Mouse (Mus musculus) 416B (cell line): ENCODE results near the gene Fam166a.
"Not testable (repeated sequence)": the region's sequence is repeated elsewhere in the genome, so short reads cannot be mapped to it uniquely, and the experiment has no call there.

Experiments
- DNase-seq: peaks from one replicate; pipeline ENCODE4 v3.0.0; 2011; ENCODE audit warnings: low read depth

The Fam166a gene

DNA sequence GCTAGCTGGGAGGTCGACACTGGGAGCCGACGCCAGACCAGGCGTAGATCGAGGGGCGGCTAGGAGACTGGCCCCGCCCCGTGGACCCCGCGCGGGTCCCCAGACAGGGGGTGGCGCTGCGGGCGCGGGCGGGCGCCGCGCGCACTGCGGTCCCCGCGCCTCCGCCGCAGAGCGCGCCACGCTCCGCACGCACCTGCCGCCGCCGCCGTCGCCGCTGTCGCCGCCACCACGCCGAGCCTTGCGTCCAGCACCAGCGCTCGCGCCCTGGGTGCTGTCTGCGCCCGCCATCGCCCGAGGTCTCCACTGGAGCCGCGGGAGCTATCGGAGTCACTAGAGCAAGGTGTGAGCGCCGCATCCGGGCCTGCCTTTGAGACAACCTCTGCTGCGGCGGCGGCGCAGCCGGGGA is 23.6 kb downstream of the Fam166a start, which contains the start of the genes Rnf208 and Cysrt1:
Rnf208 (plus strand) TSS at position 155 of the 406 bp plus-strand sequence.
Cysrt1 (minus strand) TSS at position 352 of the 406 bp plus-strand sequence.
- DNase-seq, result no peak

DNA sequence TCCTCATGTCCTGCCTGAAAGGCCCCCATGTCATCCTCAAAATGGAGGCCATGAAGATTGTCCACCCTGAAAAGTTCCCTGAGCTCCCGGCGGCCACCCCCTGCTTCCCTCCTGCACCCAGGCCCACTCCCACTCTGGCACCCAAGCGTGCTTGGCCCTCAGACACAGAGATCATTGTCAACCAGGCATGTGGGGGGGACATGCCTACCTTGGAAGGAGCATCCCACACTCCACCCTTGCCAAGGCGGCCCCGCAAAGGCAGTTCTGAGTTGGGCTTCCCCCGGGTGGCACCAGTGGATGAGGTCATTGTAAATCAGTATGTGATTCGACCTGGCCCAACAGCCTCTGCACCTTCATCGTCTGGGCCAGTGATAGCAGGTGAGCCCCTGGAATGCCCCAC is 24.8 kb downstream of the Fam166a start:
- DNase-seq, result no peak

DNA sequence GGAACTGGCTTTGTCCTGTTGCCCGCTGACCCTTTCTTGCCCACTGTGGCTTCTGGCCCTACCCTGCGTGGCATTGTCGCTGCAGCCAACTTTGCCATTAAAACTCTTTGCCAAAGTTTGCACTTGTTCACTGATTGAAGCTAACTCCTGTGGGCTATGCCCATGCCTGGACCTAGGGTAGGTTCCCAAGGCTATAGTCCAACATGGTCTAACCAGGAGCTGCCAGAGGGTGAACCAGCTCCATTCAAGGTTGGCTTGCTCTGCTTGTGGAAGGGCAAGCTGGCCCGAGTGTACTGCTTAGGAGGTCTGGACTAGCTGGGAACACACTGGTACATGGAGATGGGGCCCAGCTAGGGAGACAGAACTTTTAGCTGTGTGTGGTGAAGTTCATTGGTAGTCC is 25.6 kb downstream of the Fam166a start:
- no peak for DNase-seq

DNA sequence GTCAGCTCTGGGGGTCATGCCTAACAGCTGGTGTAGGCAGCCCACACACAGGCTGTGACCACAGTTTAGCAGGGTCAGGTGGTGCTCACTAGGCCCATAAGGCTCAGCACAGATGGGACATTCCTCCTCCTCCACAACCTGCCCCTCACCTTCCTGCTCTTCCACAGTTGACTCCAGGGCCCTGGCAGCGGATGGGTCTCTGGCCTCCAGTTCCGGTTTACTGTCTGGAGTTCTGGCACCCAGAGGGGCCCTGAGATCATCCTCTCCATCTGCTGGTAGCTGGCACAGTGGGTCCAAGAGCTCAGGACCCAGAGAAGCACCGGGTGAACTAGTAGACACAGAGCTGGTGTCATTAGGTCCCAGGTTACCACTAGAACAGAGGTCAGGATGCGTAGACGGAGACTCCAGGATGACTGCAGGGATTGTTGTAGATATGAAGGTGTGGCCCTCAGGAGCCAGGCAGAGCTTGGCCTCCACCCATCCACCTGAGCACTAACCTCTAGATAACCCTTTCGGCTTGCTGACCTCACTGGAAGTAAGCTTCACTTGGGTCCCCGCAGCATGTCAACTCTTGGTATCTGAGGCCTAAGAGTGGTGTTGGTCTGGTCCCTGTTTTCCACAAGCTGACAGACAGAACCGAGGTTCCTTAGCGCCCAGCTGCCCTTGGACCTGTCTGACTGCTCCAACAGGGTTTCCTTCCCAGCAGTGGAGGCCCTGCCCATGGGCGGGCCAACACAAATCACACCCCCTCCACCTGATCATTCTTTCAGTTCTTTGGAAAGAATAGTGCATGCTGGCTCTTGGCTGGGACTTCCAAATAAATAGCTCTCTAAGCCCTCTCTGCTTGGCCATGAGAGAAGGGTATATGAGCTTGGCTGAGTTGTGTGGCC is 27.9 kb downstream of the Fam166a start, which contains the start of gene AL732309.1:
AL732309.1 (minus strand) TSS at position 681 of the 890 bp plus-strand sequence.
- DNase-seq, result no peak

DNA sequence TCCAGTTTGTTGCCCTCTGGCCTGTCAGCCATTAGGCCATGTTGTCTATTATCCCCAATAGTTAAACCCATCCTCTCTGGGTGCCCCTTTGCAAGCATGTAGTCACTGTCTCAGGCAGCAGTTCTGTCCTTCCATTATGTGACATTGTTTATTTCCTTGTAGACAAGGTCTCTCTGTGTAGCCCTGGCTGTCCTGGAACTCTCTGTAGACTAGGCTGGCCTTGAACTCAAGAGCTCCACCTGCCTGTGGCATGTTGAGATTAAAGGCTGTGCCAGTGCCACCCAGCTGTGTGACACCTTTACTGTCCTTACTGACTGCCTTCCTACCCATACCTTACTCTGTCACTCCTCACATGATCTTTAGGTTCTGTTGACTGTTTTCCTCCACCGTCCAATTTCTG is 33.8 kb downstream of the Fam166a start:
- peak; percentile 55 for DNase-seq

DNA sequence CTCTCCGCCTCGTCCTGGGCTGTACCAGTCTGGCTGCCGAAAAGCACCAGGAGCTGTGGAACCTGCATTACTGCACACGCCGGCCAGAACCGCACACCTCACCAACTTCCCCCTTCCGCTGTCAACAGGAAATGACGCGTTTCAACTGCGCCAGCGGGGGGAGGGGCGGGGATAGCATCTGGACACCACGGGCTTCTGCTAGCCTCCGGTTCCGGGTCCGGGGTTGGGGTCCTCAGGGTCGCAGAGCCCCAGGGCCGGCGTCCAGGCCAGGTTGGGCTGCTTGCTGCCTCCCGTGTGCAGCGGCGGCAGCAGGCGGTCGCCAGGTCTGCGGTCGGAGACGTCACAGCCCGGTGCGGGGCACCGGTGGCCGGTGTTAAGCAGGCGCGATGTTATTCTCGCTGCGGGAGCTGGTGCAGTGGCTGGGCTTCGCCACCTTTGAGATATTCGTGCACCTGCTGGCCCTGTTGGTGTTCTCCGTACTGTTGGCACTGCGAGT is 36.8 kb downstream of the Fam166a start, which contains the start of gene Tmem203:
Tmem203 (plus strand) TSS at position 156 of the 496 bp plus-strand sequence.
- peak; percentile 91 for DNase-seq

DNA sequence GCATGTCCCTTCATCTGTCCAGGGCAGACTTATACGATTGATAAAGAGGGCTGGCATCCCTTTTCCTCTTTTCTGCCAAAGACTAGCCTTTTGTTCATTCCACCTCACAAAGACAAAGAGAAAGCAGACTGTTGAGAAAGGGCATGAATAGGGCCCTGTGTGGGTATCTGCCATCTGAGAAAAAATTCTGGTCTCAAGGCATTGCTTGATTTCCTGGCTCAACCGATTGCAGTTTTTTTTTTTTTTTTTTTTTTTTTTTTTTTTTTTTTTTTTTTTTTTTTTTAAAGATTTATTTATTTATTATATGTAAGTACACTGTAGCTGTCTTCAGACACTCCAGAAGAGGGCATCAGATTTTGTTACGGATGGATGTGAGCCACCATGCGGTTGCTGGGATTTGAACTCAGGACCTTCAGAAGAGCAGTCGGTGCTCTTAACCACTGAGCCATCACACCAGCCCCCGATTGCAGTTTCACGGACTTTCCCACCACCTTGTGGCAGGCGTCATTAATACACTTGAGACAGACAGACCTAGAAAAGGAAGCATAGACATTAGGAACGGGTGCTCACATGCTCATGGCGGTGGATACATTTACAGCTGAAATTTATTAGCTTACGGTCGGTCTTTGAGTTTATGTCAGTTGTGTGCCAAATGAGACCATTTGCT is 38.0 kb downstream of the Fam166a start:
- DNase-seq, result peak; percentile 89

DNA sequence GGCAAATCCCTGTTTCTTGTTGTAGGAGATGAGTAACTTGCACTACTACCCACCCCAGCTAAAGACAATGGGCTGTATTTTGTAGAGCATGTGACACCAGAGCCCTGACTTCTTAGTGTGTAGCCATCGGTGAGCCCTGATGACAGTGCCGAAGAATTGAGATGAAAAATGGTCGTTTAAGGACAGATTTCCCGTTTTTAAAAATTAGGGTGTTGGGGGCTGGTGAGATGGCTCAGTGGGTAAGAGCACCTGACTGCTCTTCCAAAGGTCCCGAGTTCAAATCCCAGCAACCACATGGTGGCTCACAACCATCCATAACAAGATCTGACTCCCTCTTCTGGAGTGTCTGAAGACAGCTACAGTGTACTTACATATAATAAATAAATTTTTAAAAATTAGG is 38.7 kb downstream of the Fam166a start:
- not testable (repeated sequence) for DNase-seq

DNA sequence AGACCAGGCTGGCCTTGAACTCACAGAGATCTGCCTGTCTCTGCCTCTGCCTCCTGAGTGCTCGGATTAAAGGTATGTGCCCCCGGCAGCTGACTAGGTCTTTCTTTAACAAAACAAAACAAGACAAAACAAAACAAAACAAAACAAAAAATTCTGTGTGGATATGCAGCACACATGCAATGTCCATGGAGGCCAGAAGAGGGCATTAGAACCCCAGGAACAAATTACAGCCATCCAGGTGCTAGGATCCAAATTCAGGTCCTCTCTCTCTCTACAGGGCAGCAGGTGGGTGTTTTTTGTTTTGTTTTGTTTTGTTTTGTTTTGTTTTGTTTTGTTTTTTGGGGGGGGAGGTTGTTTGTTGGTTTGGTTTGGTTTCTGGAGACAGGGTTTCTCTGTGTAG is 40.3 kb downstream of the Fam166a start:
- DNase-seq, result peak; percentile 55

DNA sequence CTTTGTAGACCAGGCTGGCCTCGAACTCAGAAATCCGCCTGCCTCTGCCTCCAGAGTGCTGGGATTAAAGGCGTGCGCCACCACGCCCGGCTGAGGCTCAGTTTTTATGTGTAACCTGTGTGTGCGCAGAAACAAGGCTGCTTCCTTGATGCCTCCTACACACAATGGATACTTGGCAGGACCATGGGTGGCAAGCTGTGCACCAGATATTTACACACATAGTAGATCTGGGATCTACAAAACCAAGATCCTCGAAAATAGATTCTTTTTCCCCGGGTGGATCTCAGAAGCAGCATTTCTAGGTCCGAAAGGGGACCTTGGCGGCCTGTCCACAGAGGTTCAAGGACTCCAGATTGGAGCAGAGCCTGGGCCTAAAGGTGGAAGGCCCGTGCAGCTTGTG is 43.3 kb downstream of the Fam166a start:
- DNase-seq, result no peak

DNA sequence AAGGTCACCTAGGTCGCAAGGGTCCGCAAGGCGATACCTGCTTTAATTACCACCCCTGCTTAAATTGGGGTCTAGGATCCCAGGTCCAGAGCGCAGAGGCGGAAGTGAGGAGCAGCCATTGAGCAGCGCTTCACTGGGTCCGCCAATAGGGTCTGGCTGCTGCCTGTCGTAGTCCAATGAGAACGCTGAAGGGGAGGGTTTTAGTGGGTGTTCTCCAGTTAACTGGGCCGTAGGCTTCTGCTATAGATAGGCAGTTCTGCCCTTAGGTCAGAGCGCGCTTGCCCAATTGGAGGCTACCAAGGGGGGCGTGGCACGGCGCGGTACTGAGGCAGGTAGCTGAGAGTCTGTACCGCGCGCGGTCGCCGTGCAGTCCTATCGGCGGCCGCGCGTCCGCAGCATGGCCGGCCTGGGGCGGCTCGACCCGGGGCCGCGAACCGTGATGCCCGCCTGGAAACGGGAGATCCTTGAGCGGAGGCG is 43.8 kb downstream of the Fam166a start, which contains the start of gene Tprn:
Tprn (plus strand) TSS at position 328 of the 477 bp plus-strand sequence.
- peak; percentile 99 for DNase-seq

DNA sequence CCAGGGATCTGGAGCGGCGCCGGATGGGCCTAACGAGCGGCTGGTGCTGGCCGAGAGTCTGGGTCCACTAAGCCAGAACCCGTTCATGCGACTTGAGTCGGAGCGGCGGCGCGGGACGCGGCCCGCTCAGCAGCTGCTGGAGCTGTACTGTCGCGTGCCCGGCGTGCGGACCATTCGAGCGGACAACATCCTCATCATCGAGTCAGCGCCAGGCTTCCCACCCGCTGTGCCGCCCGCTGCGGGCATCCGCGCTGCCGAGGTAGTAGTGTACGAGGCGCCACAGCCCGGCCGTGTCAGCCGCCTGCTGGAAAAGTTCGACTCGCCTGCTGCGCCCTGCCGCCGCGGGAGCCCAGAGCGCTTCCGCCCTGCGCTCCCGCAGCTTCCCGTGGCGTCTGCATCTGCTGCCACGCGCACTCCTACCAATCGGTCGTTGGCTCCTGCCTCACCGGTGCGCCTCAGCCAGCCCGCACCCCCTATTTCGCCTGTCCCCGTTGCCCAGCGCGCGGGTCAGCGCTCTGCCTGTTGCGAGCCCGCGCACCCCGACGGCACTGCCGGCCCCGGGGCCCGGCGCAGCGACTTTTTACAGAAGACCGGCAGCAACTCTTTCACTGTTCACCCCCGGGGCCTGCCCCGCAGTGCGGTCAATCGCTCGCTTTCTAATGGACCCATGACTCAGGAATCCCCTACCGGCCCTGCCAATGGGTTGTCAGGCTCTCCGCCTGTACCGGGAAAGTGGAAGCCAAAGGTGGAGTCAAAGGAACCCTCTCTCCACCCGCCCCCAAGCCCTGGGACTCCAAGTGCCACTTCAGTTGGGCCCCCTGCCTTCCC is 44.5 kb downstream of the Fam166a start:
- DNase-seq, result peak; percentile 54

DNA sequence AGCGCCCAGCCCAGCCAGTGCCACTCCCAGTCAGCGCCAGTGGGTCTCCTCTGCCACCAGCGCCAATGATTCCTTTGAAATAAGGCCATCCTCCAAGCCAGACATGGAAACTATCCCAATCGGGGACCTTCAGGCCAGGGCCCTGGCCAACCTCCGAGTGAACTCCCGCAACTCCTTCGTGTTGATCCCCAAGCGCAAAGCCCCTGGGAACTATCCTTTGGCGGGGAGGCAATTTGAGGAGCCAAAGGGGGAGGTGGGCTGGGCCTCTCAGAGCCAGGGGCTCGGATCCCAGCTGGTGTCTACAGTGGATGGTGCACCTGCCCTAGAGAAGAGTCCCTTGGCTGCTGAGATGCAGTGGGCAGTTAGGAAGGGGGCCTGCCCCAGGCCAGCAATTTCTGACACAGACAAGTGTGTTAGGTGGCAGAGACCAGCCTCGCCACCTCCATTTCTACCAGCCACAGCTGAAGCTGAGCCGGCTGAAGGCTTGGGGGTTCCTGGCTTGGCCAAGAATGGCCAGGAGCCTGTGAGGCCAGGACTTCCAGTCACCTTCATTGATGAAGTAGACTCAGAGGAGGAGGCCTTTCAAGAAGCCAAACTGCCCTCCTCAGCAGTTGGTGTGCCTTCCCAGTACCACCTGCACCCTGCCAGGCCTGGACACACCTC is 45.2 kb downstream of the Fam166a start:
- no peak for DNase-seq

DNA sequence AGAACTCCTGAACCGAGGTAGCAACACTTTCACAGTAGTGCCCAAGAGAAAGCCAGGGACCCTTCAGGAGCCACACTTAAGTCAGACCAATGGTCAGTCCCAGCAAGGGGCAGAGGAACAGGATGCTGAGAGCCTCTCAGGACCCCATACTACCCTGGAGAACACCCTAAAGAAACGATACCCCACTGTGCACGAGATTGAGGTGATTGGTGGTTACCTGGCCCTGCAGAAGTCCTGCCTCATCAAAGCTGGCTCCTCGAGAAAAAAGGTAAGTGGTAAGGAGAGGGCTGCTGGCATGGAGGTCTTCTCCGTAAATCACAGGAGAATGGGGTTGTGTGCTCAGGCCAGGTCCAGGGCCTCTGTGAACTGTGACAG is 45.7 kb downstream of the Fam166a start:
- DNase-seq, result no peak

DNA sequence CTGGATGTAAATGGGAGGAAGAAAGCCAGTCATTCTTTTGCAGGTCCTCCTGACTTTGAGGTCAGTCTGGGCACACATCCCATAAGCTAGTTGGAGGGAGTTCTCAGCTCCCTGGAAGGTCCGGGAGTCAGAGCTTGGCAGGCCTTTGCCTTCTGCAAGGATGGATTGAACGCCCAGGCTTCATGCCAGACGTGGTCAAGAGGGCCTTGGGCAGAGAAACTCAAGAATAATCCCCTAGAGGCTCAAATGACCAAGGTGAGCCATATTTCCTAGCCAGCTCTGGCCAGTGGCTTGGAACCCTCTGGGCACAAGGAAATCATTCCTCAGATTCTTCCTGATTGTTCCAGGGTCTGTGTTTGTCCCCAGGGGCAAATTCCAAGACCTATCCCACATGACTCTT is 46.3 kb downstream of the Fam166a start:
- DNase-seq, result no peak

DNA sequence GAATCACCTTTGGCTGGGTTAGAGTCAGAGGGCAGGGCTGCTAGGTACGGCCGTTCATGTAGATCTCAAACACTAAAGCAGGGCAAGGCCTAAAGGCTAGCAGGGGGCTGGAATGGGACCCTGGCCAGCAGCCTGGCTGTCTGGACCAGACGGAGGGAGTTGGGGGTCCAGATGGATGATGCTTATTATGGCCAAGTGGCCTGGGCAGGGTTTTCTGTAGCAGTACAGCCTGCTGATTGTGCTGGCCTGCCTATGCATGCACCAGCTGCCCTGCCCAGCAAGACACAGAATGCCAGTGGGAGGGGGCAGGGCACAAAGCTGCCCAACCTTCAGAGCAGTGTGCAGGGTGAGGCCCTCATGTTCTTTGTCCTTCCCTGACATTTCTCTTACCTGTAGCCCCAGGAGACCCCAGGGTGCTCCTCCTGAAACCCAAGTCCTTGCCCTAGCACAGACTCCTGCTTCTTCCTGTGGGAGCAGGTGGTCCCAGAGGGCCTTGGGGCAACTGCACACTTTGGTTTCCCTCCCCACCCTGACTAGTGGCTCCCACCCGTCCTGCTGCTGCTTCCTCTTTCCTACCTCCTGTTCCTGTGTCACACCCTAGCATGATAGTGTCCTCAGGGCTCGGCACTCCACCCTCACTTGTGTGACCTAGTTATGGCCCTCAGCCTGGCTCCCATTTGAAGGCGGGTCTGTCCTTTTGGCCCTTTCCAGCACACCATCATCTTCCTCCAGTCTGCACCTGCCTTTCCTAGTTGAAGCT is 47.5 kb downstream of the Fam166a start:
- DNase-seq, result peak; percentile 71

DNA sequence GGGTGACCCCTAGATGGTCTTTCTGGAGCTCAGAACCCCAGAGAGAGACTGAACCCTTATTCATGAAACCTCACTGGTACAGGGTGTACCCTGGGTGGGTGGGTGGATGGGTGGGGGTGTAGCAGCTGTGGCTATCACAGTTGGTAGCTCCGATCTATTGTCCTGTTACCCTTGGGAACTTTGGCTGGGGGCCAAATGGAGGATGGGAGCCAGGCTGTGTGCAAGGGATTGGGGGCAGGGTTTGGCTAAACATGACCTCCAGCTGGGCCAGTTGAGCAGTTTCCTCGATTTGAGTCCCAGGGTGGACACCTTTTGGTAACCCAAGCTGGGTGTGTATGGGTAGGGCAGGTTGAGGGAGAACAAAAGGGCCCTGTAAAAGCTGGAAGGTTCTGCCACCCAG is 48.2 kb downstream of the Fam166a start:
- DNase-seq, result no peak

DNA sequence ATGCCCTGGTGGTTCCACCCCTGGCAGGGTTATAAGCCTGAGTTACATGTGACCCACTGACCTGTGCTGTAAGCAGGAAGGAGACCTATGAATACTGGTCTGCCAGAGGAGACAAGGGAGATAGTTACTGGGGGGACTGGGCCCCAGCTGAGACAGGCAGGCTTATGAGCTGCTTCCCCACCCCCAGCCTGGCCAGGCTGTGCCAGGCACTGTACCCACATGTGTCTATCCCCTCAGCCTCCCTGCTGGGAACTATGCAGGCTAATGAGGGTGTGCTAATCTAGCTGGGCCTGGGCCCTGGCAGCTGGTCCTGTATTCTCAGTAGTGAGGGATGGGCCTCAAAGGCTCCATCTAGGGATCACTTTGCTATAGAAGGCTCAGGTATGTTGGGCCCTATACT is 48.7 kb downstream of the Fam166a start:
- DNase-seq, result no peak

DNA sequence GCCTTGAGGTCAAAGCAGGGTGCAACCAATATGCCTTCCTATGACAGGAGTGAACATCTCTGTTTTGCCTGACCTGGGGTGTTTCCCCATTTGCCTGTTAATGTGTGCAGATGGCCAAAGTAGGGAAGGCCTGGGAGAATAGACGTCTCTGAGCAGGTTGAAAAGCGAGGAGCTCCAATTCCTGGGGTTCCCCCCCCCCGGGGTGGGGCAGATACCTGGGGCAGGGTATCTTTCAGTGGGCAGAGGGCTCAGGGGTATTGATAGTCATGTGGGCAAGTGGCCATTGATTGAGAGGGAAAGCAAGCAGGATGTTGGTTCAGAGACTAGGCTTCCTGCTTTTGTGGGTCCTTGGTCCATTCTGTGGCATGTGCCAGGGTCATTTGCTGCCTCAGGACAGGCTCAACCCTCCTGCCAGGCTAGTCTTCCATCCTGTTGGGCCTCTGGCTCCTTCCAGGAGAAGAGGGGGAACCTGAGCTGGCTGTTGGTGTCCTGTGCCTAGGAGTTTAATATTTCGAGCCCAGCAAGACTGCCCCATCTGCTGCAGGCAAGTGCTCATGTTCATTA is 49.3 kb downstream of the Fam166a start:
- DNase-seq, result no peak
